Mouse (Mus musculus): ENCODE measurements around the gene Ddx20. TPM values are rescaled to one million over a fixed set of nuclear protein-coding genes. Genes with fewer than 3 reads are reported as not detected.

Ddx20 gene
- polyA plus RNA-seq, 1 experiment, result 20.5 TPM

GRCm38 (mm10) chr3:105643566-105643965 lies 43.8 kb downstream of the Ddx20 start:
- no peak for TF ChIP-seq CTCF (IDR thresholded peaks at IDR 0.05; ENCODE audit: control insufficient read depth, insufficient read depth, low read length)
- TF ChIP-seq POLR2A (IDR thresholded peaks at IDR 0.05; ENCODE audit: borderline replicate concordance, control insufficient read depth, low read depth, low read length), result no peak
- H3K4me3 ChIP-seq (replicated peaks; ENCODE audit: control insufficient read depth, low read depth, low read length), result no peak overlapping the region
- 74% methylated on average over 5 of the region's 5 CpGs for WGBS
- H3K4me1 ChIP-seq (ENCODE audit: control insufficient read depth, insufficient read depth, low read length), result no peaks in the 10 kb centered on the region
- H3K27ac ChIP-seq (ENCODE audit: control insufficient read depth, insufficient read depth, low read depth, low read length, poor library complexity), result no peak overlapping the region

- 5% methylated on average over 1 of the region's 1 CpGs for WGBS
- H3K4me1 ChIP-seq (ENCODE audit: control insufficient read depth, insufficient read depth, low read length), result no peaks in the 10 kb centered on the region
- no peak for TF ChIP-seq CTCF (IDR thresholded peaks at IDR 0.05; ENCODE audit: control insufficient read depth, insufficient read depth, low read length)
- TF ChIP-seq POLR2A (IDR thresholded peaks at IDR 0.05; ENCODE audit: borderline replicate concordance, control insufficient read depth, low read depth, low read length), result no peak
- H3K4me3 ChIP-seq (replicated peaks; ENCODE audit: control insufficient read depth, low read depth, low read length), result no peak overlapping the region
- H3K27ac ChIP-seq (ENCODE audit: control insufficient read depth, insufficient read depth, low read depth, low read length, poor library complexity), result no peak overlapping the region
Observed at GRCm38 (mm10) chr3:105642186-105642585, 45.2 kb downstream of the Ddx20 start.

- 68% methylated on average over 3 of the region's 3 CpGs for WGBS
- TF ChIP-seq CTCF (IDR thresholded peaks at IDR 0.05; ENCODE audit: control insufficient read depth, insufficient read depth, low read length) (no peak), POLR2A (IDR thresholded peaks at IDR 0.05; ENCODE audit: borderline replicate concordance, control insufficient read depth, low read depth, low read length) (no peak)
- H3K4me1 ChIP-seq (ENCODE audit: control insufficient read depth, insufficient read depth, low read length), result no peaks in the 10 kb centered on the region
- H3K4me3 ChIP-seq (replicated peaks; ENCODE audit: control insufficient read depth, low read depth, low read length), result no peak overlapping the region
- no peak overlapping the region for H3K27ac ChIP-seq (ENCODE audit: control insufficient read depth, insufficient read depth, low read depth, low read length, poor library complexity)
Observed at GRCm38 (mm10) chr3:105633021-105633420, 54.4 kb downstream of the Ddx20 start.

GRCm38 (mm10) chr3:105632296-105632695 lies 55.1 kb downstream of the Ddx20 start:
- WGBS, result 34% methylated on average over 2 of the region's 2 CpGs

More at GRCm38 (mm10) chr3:105632296-105632695, 55.1 kb downstream of the Ddx20 start:
- TF ChIP-seq POLR2A (IDR thresholded peaks at IDR 0.05; ENCODE audit: borderline replicate concordance, control insufficient read depth, low read depth, low read length), result no peak
- TF ChIP-seq CTCF (IDR thresholded peaks at IDR 0.05; ENCODE audit: control insufficient read depth, insufficient read depth, low read length), result no peak
- Histone ChIP-seq H3K4me3 (replicated peaks; ENCODE audit: control insufficient read depth, low read depth, low read length) (no peak overlapping the region), H3K27ac (ENCODE audit: control insufficient read depth, insufficient read depth, low read depth, low read length, poor library complexity) (no peak overlapping the region), H3K4me1 (ENCODE audit: control insufficient read depth, insufficient read depth, low read length) (no peaks in the 10 kb centered on the region)

Other genes starting within 250 kb of the Ddx20 start
- gene Kcnd3, start 235.2 kb downstream of the Ddx20 start, polyA plus RNA-seq (2011; ENCODE audit: insufficient read depth, insufficient read length, low replicate concordance, missing spikeins), result not detected in 2 replicates
- 1.5 TPM in 1 of 2 replicates, not detected in the other for gene Inka2, start 17.0 kb upstream of the Ddx20 start, polyA plus RNA-seq (2011; ENCODE audit: insufficient read depth, insufficient read length, low replicate concordance, missing spikeins)
- 91.9 and 112 TPM in 2 replicates for gene Rap1a, start 113.8 kb upstream of the Ddx20 start, polyA plus RNA-seq (2011; ENCODE audit: insufficient read depth, insufficient read length, low replicate concordance, missing spikeins)
- 1.7 and 3.4 TPM in 2 replicates for gene Adora3, start 183.3 kb upstream of the Ddx20 start, polyA plus RNA-seq (2011; ENCODE audit: insufficient read depth, insufficient read length, low replicate concordance, missing spikeins)
- not detected in 2 replicates for gene Tmigd3, start 183.3 kb upstream of the Ddx20 start, polyA plus RNA-seq (2011; ENCODE audit: insufficient read depth, insufficient read length, low replicate concordance, missing spikeins)
- gene I830077J02Rik, start 245.1 kb upstream of the Ddx20 start, polyA plus RNA-seq (2011; ENCODE audit: insufficient read depth, insufficient read length, low replicate concordance, missing spikeins), result 27.2 and 72.9 TPM in 2 replicates